Mouse (Mus musculus) gonadal fat pad, adult 2 months (tissue): ENCODE data around the gene Muc1. TPM values are rescaled to one million over a fixed set of nuclear protein-coding genes. Genes with fewer than 3 reads are reported as not detected.

Experiments used
- DNase-seq: peaks from one replicate; pipeline ENCODE4 v3.0.0-alpha.2; 2012; ENCODE audit warnings: low read depth
- polyA plus RNA-seq: library from polyadenylated mRNA; depleted of rRNA; stranded (reverse); fragments of >200 nt; gene quantifications from 2 replicates; pipeline ENCODE4 v1.2.3, GENCODE M21; 2012; rRNA removed

The Muc1 gene
- polyA plus RNA-seq = 0.69 and 1.5 TPM in 2 replicates

DNA sequence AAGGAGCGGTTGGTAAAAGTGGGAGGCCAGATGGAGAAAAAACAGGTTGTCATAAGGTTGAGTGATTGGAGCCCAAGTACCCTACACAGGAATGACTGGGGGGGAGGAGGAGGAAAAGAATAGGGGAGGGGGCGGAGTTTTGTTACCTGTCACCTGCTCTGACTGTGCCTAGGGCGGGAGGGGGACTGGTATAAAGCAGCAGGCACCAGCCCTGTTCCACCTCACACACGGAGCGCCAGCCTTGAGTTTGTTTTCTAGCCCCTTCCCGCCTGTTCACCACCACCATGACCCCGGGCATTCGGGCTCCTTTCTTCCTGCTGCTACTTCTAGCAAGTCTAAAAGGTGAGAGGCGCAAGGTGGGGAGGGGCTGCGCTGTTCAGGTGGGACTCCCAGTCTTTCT is at the start of gene Muc1:
Gene Muc1, plus strand, starts transcription at position 222 of the 400 bp plus-strand sequence.
- DNase-seq = no peak

DNA sequence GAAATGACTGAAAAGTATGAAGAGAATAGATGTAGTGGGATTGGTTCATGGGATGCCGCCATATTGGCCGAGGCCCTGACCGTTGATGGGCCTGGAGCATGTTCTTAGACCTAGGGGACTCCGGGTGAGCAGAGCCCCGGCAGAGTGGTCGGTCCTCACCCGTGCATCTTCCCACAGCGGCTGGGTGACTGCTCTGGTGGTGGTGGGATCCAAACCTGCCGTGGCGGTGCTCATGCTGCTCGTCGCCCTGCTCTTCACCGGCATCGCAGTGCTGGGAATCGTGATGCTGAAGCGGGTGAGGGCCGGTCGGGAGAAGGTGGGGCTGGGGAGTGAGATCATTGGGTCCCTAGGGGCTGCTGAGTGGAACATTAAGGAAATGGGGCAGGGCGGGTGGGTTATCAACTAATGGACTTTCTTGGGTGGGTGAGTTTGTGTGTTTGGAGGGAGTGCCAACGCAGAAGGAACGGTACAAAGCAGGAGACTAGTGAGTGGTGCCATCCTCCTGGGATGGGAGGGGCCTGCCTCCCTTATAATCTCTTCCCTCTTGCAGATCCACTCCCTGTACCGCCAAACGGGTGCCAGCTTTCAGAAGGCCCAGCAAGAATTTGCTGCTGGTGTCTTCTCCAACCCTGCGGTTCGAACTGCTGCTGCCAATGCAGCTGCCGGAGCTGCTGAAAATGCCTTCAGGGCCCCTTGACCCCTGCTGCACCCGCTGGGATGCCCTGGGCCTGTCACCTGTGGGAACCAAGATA is 46.9 kb upstream of the Muc1 start:
- no peak for DNase-seq

DNA sequence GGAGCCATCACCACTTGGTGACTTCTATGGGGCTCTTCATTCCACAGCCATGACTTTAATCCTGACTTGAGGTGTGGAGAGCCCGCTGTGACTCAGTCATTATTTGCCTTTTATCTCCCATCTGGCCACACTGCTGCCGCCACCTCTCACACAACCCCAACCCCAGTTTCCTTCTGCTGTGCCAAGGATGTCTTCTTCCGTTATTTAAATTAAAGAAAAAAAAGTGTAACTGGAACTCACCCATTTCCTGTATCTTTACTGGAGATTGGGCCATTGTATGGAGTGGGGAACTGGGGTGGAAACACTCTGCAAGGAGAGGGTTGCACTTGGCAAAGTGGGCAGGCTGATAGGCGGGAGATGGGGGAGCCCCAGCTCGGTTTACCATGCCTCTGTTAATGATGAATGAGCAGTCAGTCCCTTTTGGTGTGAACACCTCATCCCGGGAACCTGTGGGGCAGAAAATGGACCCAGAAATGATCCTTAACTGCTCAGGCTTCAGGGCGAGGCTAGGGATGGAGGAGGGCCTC is 46.3 kb upstream of the Muc1 start:
- DNase-seq = no peak

DNA sequence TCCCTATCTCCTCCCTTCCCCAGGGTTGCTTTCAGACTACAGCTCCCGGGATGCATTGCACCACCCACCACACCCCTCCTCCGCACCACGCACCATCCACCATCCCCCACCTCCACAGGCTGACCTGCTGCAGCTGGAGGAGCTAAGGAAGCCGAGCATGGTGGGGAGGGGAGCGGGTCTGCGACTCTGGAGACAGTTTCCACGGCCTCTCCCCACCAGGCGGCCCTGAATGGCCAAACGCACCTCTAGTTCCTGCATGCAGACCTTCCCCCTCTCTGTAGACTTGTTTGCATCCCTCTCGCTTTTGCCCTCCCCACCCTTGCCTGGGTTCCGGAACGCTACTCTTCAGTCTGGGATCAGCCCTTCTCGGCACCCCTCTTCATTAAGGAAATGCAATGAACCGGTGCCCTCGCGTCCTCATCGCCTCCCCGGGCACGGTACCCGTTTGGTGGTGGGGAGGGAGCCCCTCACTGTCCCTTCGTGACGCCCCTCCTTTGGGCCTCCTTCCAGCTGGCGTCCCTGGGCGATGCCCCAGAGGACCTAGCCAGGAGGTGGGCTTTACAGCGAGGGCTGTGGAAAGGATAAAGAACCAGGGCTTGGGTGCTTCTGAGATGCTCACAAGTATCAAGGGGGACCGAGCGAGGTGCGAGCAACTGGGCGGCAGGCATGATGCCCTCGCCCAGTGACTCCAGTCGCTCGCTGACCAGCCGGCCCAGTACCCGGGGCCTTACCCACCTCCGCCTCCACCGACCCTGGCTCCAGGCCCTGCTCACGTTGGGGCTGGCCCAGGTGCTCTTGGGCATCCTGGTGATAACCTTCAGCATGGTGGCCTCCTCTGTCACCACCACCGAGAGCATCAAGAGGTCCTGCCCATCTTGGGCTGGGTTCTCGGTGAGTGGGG is 45.5 kb upstream of the Muc1 start, which contains the start of gene Fam189b:
Gene Fam189b, plus strand, starts transcription at position 86 of the 901 bp plus-strand sequence.
- no peak for DNase-seq

DNA sequence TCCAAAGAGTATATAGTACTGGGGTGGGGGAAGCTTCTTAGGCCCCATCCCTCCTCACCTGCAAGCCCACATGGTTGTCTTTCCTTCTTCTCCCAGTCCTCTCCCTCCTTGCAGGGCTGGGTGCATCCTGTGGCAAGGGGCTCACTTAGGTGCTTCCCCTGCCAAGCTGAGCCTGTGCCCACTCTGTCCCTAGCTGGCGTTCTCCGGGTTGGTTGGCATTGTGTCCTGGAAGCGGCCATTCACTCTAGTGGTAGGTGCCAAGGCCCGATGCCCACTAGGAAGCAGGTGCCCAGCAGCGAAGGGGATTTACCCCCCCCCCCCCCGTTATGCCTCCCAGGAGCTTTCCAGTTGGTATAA is 44.9 kb upstream of the Muc1 start:
- no peak for DNase-seq

DNA sequence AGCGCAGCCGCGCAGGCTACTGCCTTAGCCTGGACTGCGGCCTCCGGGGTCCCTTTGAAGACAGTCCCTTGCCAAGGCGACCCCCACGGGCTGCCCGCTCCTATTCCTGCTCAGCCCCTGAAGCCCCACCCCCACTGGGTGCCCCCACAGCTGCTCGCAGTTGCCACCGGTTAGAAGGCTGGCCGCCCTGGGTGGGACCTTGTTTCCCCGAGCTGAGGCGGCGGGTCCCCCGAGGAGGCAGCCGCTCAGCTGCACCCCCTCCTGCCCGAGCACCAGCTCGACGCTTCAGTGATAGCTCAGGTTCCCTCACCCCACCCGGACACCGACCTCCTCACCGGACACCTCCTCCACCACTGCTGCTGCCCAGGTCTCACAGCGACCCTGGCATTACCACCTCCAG is 41.7 kb upstream of the Muc1 start:
- no peak for DNase-seq

DNA sequence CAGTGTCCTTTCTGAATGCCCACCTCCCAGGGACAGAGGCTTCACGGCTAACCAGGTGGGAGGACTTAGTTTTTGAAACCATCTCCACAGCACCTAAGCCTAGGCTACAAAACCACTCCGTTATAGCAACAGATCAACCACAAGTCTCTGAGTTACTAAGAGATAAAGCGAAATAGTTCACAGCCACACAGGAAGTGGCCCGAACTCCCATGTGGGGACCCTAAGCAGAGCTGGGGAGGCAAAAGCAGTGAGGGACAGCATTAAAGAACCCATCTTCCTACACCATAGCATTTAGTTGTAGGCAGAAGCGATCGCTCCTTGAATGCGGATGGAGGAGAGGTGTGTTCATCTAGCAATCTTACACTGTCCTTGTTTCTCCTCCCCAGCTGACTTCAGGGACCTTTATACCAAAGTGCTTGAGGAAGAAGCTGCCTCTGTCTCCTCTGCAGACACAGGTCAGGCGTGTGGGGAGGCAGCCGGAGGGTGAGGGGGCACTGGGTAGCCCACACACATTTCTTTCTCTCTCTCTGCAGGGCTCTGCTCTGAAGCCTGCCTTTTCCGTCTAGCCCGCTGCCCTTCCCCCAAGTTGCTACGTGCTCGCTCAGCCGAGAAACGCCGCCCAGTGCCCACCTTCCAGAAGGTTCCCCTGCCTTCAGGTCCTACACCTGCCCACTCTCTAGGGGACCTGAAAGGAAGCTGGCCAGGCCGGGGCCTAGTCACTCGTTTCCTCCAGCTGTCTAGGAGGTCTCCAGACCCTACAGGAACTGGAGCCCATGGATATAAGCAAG is 41.0 kb upstream of the Muc1 start:
- no peak for DNase-seq

DNA sequence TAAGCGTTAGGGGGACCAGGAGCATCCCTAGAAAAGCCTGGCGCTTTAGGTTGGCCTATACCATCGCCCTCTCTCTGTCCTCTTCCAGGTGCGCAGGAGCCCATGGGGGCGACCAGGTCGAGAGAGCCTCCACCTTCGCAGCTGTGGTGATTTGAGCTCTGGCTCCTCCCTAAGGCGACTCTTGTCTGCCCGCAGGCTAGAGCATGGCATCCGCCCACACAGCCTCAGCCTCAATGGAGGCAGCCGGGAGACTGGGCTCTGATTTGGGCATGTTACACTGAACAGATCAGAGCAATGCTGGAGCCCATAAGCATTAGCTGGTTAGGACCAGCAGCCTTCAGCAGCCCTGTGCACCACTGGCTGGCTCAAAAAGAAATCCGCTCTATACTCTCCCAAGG is 40.4 kb upstream of the Muc1 start:
- DNase-seq = no peak

DNA sequence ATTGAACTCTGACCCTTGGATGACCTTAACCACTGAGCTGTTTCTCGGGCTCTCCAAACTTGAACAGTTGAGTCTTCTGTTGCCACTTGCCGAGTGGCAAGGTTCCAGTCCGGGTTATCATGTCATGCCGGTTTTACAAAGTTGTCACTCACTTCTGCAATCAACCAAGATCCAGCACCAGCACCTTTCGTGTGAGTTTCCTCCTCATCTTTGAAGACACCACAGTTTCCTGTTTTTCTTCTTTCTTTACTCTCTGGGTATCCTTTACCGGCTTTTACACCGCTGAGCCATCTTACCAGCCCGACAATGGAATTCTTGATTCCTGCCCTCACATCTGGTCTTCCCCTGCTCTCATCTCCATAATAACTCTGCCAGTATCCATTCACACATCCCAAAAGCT is 38.4 kb upstream of the Muc1 start:
- DNase-seq = no peak

DNA sequence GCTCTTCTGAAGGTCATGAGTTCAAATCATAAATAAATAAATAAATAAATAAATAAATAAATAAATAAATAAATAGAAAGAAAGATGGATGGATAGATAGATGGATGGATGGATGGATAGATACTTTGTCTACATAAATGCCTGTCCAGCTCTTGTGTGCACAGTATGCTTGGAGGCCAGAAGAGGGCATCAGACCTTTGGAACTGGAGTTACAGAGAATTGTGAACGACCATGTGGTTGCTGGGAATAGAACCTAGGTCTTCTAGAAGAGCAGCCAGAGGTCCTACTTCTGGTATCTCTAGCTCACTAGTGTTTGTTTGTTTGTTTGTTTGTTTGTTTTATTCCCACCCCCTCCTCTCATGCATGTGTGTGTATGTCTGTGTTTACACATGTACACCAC is 35.5 kb upstream of the Muc1 start:
- no peak for DNase-seq

DNA sequence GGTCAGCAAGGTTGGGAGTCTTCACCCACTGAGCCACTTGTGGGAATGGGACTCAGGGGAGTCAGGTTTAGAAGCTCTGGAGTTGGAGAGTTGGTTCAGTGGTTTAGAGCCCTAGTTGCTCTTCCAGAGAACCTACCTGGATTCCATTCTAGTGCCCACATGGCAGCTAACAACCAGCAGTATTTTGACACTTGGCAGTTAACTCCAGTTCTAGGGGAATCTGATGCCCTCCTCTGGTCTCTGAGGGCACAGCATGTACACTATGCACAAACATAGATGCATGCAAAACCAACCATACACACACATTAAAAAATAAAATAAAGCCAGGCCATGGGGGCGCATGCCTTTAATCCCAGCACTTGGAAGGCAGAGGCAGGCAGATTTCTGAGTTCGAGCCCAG is 35.0 kb upstream of the Muc1 start:
- DNase-seq = no peak

DNA sequence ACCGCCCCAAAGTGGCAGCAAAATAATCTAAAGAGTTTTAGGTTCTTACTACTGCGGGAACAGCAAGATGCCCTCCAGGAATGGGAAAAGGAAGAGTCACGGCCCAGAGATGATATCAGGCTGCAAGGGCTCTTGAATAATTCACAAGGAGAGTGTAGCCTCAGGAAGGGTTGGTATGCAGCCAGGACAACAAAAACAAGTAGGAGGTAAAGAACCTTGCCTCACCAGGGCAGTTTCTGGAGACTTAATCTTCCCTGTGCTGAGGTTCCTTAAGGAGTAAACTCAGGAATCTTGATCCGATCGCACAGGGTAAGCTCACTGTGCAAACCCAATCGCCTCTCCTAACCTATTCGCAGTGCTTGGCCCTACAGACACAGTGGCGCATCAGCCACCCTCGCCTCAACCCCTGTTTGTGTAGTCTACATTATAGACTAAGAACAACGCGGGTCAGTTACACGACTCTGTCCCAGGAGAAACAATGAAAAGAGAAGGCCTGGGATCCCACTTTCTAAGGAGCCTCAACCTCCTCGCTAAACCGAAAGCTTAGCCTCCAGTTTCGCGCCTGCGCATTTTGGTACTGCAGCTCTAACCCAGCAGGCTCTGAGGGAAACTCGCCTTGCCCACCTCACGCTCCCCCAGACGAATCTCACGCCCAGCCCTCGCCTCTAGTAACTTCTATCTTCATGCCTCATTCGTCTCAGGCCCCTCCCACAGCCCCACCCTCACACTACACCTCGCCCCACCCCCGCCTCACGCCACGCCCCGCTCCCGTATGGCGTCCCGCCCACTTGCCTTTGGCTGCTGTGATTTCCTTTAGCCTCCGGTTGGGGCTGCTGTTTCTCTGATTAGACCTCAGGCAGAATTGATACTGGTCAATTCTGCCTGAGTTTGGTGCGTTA is 32.6 kb upstream of the Muc1 start:
- DNase-seq = peak; percentile 75

DNA sequence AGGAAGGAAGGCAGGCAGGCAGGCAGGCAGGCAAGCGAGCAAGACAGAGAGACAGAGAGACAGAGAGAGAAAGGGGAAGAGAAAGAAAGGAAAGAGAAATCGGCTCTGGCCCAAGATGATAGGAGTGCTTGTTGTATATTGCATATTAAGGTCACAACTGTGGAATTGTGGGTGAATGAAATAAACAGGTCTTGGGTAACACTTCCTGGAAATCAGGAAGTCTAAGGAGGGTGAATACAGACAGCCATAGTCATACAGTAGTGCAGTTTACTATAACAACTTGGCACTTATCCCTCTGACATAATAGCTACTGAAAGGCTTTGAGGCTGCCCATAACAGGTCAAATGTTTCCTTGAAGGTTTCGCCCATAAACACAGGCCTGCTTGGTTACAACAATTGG is 29.0 kb upstream of the Muc1 start:
- no peak for DNase-seq

DNA sequence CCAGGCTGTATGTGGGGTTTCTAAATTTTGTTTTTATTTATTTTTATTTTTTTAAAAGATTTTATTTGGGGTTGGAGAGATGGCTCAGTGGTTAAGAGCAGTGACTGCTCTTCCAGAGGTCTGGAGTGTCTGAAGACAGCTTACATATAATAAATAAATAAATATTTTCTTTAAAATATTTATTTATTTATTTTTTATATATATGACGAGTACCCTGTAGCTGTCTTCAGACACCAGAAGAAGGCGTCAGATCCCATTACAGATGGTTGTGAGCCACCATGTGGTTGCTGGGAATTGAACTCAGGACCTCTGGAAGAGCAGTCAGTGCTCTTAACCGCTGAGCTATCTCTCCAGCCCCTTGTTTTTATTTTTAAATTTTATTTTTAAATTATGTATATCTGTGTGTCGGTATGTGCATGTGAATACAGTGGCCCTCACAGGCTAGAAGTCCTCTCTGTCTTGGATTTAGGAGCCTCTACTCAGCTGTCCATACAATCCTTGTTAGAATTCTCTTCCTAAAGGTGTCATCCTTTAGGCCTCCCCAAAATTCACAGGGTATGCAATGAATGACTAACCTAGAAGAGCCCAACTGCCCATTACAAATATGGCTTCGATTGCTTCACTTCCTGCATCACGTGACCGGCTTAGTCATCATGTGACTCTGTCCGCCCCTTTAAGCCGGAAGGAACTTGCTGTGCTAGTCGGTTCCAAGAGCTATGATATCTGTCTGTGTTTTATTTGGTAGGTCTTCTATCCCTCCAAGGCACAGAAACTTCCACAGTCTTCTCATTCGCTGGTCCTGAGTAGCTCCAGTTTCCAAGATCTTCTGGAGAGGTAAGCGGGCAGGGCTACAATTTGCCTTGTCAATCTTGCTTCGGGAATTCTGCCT is 26.4 kb upstream of the Muc1 start, which contains the start of gene Gba:
Gene Gba, plus strand, starts transcription at position 676 of the 889 bp plus-strand sequence.
- peak; percentile 75 for DNase-seq

DNA sequence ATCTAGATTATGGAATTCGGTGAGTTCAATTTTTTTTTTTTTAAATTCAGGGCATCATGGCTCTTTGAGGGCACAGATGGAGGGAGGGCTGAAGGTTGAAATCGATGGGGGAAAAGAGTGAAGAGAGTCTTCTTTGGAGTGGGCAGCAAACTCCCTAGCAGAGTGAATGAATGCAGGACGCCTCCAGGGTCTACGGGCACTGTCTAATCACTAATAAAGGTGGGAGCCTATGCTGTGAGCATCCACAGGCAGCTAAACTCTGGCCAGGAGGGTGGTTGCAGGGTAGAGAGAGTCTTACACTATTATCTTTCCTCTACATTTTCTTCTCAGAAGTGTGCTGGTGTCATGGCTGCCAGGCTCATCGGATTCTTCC is 25.7 kb upstream of the Muc1 start:
- DNase-seq = no peak

DNA sequence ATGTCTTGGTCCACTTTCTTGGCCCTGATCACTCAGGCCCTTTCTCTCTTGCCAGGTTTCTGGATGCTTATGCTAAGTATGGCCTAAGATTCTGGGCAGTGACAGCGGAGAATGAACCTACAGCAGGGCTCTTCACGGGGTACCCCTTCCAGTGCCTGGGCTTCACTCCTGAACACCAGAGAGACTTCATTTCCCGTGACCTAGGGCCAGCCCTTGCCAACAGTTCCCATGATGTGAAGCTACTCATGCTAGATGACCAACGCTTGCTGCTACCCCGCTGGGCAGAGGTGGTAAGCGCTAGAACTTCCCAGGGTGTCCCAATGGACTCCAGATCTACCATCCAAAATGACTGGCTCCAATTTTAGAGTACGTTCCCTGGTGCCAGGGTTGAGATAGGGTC is 22.8 kb upstream of the Muc1 start:
- DNase-seq = no peak

DNA sequence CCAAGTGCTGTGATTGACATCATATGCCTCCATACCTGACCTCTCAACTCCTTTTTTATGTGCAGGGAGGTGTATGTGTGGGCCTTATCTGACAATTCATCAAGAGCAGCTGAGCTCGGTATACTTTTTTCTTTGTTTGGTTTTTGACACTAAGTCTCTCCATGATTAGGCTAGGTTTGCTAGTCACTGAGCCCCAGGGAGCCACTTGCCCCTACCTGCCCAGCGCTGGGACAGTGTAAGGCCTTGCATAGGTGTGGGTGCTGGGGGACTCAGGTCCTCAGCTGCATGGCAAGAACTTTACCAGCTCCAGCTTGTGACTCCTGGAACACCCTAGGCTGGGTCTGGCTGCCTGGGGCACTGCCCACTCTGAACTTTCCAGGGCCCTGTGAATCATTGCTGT is 22.2 kb upstream of the Muc1 start:
- DNase-seq = peak; percentile 91

DNA sequence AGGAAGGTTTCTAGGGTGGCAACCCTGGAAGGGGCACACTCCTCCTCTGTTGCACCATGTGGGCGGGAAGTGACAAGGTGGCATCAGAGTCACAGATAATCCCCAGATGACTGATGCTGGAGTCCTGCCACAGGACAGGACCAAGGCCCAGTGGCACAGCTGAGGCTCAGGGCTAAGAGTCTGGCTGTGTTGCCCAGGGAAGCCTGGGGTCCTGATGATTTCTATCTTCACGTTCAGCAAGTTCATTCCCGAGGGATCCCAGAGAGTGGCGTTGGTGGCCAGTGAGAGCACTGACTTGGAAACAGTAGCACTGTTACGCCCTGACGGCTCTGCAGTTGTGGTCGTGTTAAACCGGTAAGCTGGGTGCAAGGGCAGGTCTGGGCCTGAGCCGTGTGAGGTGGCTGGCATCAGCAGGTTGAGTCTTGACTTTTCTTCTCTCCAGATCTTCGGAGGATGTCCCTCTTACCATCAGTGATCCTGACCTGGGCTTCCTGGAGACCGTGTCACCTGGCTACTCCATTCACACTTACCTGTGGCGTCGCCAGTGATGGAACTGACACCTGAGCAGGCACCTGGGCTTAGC is 20.7 kb upstream of the Muc1 start:
- DNase-seq = peak; percentile 84

DNA sequence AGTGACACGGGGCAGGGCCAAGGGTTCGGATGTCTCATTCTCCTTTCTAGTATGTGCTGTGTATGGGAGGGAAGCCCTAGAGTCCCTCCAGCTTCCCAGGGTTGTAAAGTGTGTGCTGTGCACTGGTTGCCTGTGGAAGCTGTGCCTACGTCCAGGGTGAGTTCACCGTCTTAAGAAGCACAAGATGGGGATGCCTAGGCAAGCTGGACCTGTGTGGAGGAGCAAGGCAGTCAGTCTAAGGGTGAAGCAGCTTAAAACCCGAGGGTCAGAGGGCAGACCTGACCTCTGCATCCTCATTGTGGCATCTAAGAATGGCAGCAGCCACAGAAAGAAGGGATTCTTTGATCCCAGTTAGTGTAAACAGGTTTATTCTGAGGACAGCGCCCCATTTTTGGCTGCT is 20.1 kb upstream of the Muc1 start:
- no peak for DNase-seq

DNA sequence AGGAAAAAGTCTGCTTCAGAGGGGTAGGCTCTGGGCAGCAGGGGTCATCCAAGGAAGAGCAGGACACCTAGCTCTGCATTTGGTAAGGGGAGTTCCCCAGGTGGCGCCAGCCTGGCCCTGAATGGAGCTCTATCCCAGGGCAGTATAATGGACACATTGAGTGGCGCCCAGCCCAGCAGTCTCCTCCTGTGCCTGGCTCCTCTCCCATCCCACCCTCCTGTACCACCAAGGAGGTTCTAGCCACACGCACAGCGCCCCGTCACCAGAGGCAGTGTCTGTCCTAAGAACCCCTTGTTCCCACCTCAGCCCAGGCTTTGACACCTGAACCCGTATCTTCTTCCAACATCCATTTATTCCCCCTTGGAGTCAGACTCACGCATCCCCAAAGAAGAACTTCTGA is 19.1 kb upstream of the Muc1 start:
- no peak for DNase-seq
